Mouse (Mus musculus): ENCODE data around the gene Mgmt.

DNA sequence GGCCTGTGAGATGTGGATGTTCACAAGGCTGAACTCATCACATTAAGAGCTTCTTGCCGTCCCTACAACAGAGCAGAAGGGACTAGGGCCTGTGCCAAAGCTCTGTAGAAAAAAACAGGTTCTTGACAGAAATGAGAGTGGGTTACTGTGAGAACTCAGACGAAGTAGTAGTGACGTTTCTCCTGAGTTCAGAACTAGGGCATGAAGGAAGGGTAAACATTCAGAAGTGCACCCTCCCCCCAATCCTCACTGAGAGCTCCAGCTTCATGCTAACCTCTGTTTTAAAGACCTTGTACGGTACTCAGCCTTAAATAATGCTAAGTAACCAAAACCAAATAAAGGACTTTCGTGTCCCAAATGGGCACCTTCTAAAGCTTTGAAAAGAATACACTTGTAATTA, 143.5 kb downstream of the Mgmt start:
- TF ChIP-seq CTCF (IDR thresholded peaks at IDR 0.05; ENCODE audit: low read depth) (no peak), EP300 (IDR thresholded peaks at IDR 0.05; ENCODE audit: low read depth) (no peak)

Data from heart, postnatal 0 days (tissue).